Mouse (Mus musculus): ENCODE measurements around the gene Grm2.

GRCm38 (mm10) chr9:106675480-106675879 lies 19.6 kb upstream of the Grm2 start:
- TF ChIP-seq POLR2A (IDR thresholded peaks at IDR 0.05; ENCODE audit: insufficient read depth, low read depth, low read length) (no peak), CTCF (IDR thresholded peaks at IDR 0.05) (peak; percentile 99)

Measured in heart, adult 2 months (tissue).